Mouse (Mus musculus): ENCODE data around the gene Tlr6.

Gene Tlr6

GRCm38 (mm10) chr5:64959843-64960230, at the start of gene Tlr6:
Gene Tlr6 (minus strand): TSS chr5:64960097.
- in situ Hi-C loops (cut with MboI): no loop called here

GRCm38 (mm10) chr5:65006011-65006491, 46.2 kb upstream of the Tlr6 start:
- in situ Hi-C loops (cut with MboI): no loop called here

GRCm38 (mm10) chr5:65005251-65005650, 45.4 kb upstream of the Tlr6 start:
- in situ Hi-C loops (cut with MboI): no loop called here

DNA sequence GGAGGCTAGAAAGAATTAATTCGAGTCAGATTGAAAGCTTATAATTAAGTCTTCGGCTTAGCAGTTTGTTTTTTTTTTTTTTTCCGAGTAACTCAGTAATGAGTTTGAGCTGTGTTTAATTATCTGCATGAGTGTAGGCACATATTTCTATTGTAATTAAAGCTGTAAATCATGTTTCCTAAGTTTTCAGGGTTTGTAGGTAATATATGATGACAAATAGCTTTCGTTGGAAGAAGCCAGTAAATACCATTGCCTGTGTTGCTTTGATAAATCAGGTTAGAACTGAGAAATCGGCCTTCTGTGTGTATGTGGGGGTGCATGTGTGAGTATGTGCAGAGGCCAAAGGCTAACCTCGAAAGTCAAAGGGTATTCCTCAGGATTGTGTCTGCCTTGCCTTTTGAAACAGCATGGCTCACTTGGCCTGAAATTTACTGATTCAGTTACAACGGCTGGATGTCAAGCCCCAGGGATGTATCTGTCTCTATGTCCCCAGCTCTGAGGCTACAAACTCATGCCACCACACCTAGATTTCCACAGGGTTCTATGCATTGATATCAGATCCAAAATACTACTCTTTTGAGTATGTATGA, 44.1 kb upstream of the Tlr6 start:
- in situ Hi-C loops (cut with MboI): no loop called here

DNA sequence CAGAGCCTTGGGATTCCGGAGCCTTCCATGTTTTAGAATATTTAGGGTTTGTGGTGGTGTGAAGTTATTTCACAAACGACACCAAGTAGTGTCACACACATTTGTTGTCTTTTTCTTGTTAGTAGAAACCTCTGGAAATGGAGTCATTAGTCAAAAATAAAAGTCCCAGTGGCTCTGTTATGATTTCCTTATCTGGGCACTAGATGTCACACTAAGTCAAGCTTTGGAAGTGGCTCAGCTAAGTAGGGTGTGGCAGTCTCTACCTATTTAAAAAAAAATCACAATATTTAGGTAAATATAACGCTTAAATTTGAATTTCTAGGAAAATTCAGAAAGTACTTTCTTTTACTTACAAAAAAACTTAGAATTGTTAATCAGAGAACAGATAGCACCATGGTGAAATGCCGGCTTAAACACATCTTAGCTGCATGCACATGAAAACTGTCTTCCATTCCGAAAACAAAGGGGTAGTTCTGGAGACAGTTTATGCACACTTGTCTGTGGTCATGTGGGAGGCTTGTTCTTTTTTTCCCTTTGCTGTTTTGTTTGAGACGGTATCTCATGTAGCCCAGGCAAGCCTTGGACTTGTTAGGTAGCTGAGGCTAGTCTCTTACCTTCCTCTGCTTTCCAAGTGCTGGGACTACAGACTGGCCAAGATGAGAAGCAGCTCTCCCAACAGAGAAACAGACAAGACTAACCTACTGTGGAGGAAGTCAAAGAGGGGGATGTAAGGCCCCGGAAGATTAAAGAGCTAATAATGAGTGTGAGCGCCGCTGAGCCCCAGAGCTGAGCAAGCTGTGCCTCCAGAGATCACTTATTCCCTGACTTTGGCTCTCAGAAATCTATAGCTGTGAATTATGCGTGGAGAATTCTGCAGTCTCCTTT, 43.3 kb upstream of the Tlr6 start:
- in situ Hi-C loops (cut with MboI): no loop called here

GRCm38 (mm10) chr5:64995408-64995807, 35.5 kb upstream of the Tlr6 start:
- in situ Hi-C loops (cut with MboI): no loop called here

DNA sequence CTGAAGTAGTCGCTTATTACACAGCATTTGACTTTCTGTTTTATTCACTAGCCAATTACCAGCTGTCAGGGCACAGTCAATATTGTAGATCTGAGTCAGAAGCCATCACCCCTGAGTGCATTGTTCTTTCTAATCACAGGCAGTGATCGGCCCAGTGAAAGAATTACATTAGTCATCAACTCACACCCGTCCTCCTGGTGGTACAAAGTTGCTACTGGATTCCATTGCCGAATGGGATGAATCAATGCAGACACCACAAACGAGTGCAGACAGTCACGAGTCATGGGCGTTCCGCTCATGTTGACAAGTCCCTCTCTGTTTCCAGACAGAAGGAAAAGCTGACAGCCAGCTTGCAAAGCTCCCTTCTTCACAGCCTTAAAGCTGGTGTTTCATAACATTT, 32.6 kb upstream of the Tlr6 start:
- in situ Hi-C loops (cut with MboI): no loop called here

DNA sequence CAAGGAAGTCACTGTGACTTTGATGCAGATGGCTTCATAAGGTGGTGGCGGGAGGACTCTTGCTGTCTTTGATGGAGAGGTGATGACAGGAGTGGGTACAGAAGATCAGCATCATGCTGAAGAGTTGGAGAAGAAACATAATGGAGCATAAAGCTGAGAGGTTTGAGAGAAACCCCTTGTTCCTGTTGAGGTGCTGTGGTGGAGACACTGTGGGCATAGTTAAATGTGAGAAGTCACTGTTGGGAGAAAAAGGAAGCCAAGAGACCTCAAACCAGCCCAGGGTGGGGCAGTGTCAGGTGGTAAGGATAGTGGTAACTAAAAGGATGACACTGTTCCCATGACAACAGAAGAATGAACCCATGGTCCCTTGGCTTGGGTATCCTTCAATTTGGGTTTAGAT, 30.0 kb upstream of the Tlr6 start:
- in situ Hi-C loops (cut with MboI): no loop called here

- in situ Hi-C loops (cut with MboI): no loop called here
Measured at GRCm38 (mm10) chr5:64985971-64986370, 26.1 kb upstream of the Tlr6 start.

DNA sequence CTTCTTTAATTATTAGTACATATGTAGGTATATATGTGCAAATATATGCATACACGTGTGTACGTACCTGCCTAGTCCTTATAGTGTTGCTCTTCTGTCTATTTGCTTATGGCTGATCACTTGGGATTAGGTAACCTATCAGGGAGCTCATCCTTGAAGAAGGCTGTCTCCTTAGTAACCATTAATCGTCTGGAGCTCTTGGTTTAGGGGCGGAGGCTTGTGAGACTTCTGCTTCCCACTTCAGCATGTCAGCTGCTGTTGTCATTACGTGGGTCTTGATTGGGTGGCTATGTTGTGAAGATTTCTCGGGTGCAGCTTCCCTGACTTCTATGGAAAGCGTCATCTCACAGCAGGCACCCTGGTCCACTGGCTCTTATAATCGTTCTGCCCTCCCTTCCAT, 17.2 kb upstream of the Tlr6 start:
- in situ Hi-C loops (cut with MboI): no loop called here

- in situ Hi-C loops (cut with MboI): no loop called here
Measured at GRCm38 (mm10) chr5:64975121-64975520, 15.2 kb upstream of the Tlr6 start.

DNA sequence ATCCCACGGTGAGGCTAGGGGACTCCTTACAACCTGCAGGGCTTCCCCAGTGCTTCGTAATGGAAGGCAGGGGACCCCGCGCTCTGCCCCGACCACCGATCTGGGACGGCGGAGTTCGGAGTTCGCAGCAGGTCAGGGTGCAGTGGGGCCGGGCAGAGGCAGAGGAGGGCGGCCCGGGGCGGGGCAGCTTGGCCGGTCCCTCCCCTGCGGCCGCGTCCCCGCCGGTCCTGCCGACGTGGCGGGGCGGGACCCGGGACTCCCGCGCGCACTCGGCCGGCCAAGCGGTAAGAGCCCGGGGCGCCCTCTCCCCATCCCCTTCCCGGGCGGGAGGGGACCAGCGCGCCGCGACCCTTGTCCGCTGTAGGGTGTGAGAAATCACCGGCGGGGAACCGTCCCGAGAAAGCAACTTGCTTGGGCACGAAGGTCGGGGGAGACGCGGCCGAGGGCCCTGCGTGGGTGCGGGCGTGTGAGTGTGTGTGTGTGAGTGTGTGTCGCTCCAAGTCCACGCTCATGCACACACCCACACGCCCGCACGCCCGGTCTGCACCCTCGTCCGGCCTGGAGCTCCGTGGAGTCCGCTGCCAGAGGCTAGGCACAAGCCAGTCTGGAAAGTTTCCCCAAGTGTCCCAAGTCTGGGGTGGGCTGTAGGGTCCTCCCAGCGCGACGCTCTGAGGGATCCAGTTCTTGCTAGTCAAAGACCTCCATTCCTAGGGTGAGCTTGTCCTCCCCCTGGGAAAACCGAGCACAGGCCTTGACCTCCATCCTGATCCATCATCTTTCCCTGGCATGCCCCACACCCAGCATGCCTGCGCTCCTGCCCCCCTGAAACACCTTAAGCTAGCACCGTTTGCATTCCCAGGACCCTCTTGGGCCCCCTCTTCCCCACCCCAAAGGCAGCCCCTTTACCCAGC, 10.2 kb upstream of the Tlr6 start, which contains the start of gene Fam114a1:
Gene Fam114a1, plus strand, starts transcription at position 211 of the 911 bp plus-strand sequence.
- in situ Hi-C loops (cut with MboI): no loop called here

DNA sequence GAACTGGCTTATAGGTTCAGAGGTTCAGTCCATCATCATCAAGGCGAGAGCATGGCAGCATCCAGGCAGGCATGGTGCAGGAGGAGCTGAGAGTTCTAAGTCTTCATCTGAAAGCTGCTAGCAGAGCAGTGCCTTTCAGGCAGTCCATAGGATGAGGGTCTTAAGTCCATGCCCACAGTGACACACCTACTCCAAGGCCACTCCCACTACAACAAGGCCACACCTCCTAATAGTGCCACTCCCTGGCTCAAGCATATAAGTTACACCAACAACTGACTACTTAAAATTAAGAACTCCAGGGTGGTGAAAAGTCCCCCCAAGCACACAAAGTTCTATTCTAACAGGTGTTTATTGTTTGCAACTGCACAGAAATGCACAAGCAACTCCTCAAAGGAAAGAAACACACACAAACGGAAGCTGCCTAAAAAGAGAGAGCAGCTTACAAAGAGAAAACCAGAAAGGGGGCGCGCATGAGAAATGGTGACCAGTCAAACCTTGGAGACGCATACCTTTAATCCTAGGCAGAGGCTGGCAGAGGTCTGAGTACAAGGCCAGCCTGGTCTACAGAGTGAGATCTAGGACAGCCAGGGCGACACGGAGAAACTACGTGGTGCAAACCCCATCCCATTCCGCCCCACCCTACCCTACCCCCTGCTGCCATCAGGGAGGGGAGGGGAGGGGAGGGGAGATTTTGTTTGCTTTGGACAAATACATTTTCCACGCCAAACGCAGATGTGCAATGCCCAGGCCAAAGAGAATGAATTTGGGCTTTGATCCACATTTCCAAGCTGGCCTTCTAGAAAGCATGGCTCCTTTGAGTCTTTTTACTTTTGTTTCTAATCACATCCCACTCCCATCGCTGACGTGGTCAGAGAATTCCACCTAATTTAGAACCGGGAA, 9.3 kb upstream of the Tlr6 start:
- in situ Hi-C loops (cut with MboI): no loop called here

DNA sequence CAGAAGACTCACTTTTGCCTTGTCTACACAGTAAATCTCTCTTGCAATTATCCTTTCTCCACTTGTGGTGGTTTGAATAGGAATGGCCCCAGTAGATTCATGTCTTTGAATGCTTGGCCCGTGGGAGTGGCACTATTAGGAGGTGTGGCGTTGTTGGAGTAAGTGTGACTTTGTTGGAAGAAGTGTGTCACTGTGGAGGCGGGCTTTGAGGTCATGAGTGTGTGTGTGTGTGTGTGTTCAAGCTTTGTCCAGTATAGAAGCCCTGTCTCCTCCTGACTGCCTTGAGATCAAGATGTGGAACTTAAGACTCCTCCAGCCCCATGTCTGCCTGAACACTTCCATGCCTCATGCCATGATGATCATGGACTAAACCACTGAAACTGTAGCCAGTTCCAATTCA, 3.8 kb upstream of the Tlr6 start:
- in situ Hi-C loops (cut with MboI): no loop called here

DNA sequence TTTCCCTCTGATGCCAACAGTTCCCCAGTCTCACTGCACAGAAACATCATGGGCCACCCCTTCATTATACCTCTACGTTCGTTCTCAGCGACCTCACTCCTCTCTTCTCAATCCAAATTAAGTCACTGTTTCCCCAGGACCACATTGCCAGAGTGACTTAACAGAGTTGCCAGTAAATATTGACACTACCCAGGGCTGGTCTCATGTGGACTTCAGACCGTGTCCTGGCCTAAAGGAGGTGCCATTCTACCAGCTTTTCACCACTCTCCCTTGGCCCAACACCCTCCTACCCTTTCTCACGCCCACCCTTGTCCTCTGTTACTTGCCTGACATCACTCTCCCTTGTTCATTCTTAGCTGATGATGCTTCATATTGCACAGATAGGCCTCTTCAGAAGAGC, 3.4 kb upstream of the Tlr6 start:
- in situ Hi-C loops (cut with MboI): no loop called here

- in situ Hi-C loops (cut with MboI): no loop called here
Measured at GRCm38 (mm10) chr5:64960857-64961391, 1.0 kb upstream of the Tlr6 start.

GRCm38 (mm10) chr5:64958991-64959842, 680 bp downstream of the Tlr6 start:
- in situ Hi-C loops (cut with MboI): no loop called here

GRCm38 (mm10) chr5:64954931-64955330, 5.0 kb downstream of the Tlr6 start:
- in situ Hi-C loops (cut with MboI): no loop called here

- in situ Hi-C loops (cut with MboI): no loop called here
Measured at GRCm38 (mm10) chr5:64951486-64951885, 8.4 kb downstream of the Tlr6 start.

DNA sequence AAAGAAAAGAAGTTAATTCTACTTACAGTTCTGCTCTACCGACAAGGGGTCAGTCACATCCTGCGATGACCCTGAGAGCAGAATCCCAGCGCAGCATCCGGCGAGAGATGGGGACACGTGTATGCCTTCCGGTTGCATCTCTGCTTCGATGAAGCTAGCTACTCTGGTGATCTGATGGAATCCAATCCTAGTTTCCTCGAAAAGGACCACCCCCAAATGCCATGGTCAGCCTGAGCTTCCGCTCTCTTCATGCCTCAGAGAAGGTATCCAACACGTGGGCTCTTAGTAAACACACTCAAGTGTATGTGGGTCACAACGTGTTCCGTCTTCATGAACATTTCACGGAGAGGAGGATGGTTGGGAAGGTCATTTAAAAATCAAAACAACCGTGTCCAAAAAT, 27.1 kb downstream of the Tlr6 start:
- in situ Hi-C loops (cut with MboI): no loop called here

All from mature B cell (primary cell).